Mouse (Mus musculus) limb, embryonic 13.5 days (tissue): ENCODE data around the gene Nab2. TPM values are rescaled to one million over a fixed set of nuclear protein-coding genes. Genes with fewer than 3 reads are reported as not detected.

Experiments
- ATAC-seq: fragments of 200-750 bp; cut with Nextera tagmentation; 2 replicates; pipeline ENCODE4 v1.8.0; 2017; ENCODE audit warnings: low read depth, moderate number of reproducible peaks, moderate TSS enrichment; ENCODE audit not compliant: low FRiP score
- H3K27ac ChIP-seq: fragments of 300-500 bp; sonication (generic); 2 replicates; pipeline ENCODE4 v1.5.1; 2015; ENCODE audit warnings: inconsistent platforms, mild to moderate bottlenecking, moderate library complexity
- H3K27me3 ChIP-seq: fragments of 300-500 bp; sonication (generic); 2 replicates; pipeline ENCODE4 v1.6.1; 2015; ENCODE audit warnings: mild to moderate bottlenecking, inconsistent platforms
- H3K36me3 ChIP-seq: fragments of 300-500 bp; sonication (generic); 2 replicates; pipeline ENCODE4 v1.6.1; 2015; ENCODE audit warnings: inconsistent platforms, mild to moderate bottlenecking, moderate library complexity
- H3K4me1 ChIP-seq: fragments of 300-500 bp; sonication (generic); 2 replicates; pipeline ENCODE4 v1.6.1; 2015; ENCODE audit warnings: inconsistent platforms
- H3K4me2 ChIP-seq: fragments of 300-500 bp; sonication (generic); replicated peaks from 2 replicates; pipeline ENCODE4 v1.6.1; 2015; ENCODE audit warnings: inconsistent platforms, mild to moderate bottlenecking, moderate library complexity
- H3K4me3 ChIP-seq: fragments of 300-500 bp; sonication (generic); 2 replicates; pipeline ENCODE4 v1.5.1; 2015; ENCODE audit warnings: moderate library complexity, mild to moderate bottlenecking, inconsistent platforms
- H3K9ac ChIP-seq: fragments of 300-500 bp; sonication (generic); 2 replicates; pipeline ENCODE4 v1.6.1; 2015; ENCODE audit warnings: mild to moderate bottlenecking, inconsistent platforms
- H3K9me3 ChIP-seq: fragments of 300-500 bp; sonication (generic); 2 replicates; pipeline ENCODE4 v1.6.1; 2016; ENCODE audit warnings: inconsistent platforms
- WGBS: fragments of 180-500 bp; shearing (Covaris S2); methylation state at CpG from one replicate; pipeline ENCODE4 v1.1.7; 2015; 5-methylcytosine and 5-hydroxymethylcytosine counted together
- polyA plus RNA-seq: library from polyadenylated mRNA; unstranded; fragments of >200 nt; fragmentation: Nextera tagmentation; extraction: Ambion mirVana; gene quantifications from 2 replicates; pipeline ENCODE4 v1.2.1, GENCODE M21; 2015

The Nab2 gene
- polyA plus RNA-seq, 1 experiment from 2014 or later: 18.5 TPM

DNA sequence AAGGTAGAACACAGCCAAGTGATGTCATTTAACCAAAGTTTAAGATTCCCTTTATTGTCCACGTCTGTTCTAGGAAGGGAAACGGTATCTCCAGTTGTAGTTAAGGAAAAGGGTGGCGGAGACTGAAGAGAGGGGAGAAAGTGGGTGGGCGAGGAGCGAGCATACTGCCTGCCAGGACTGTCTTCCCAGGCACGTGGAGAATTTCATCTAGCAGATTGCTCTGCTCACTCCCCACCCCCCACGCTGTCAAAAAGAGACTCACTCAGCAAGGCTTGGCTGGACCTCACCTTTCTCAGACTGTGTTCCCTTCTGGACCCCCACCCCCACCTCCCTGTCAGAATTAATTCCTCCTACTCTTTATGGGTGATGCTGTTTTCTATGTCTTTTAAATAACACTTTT is 802 bp upstream of the Nab2 start:
- Histone ChIP-seq H3K36me3 (peaks cover 8% of the 10 kb centered on the region), H3K9ac (peak overlapping the region; percentile 45; the same call in 1 of the 2 replicates), H3K9me3 (no peaks in the 10 kb centered on the region), H3K27me3 (no peaks in the 10 kb centered on the region), H3K27ac (peak overlapping the region; percentile 100), H3K4me2 (peak overlapping the region; percentile 94), H3K4me1 (peaks cover 33% of the 10 kb centered on the region), H3K4me3 (peak overlapping the region; percentile 86)
- ATAC-seq: no peak
- WGBS: 5% methylated on average over 7 of the region's 7 CpGs

DNA sequence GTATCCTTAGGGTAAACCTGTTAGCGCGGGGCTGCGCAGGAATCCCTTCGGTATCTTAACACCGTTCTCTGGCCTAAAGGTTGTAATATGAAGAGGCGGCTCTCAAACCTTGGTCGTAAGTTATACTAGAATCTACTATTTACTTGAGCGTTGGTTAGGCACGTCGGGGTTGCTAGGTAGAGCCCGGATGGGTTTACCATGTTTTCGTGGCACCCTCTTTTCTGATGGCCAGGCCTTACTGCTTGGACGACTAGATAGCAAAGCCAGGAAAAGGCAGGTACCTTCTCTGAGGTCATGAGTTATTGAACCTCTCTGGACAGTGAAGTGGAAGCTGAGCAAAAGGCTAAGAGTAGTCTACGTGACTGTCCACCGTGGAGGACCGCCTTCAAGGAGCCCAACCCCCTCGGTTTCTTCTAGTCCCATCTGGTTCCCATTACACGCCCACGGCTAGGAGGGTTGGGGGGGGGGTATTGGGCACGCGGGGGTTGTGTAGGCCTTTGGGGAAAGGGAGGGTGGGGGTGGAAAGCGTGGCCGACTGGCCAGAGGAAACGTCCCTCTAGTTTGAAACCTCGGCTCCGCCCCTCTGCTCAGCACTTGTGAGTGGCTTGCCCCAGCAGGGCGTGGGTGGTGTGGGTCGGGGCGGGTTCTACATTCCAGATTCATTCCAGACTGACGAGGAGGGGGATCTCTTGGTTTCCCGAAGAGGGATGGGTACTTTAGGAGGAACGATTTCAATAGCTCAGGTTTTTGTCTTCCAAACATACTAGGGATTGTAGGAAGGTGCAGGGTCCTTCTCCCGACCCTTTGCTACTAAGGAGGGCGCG is 887 bp downstream of the Nab2 start:
- under 1% methylated on average over 35 of the region's 35 CpGs for WGBS
- H3K4me1 ChIP-seq: peaks cover 50% of the 10 kb centered on the region
- peak overlapping the region; percentile 100 for H3K27ac ChIP-seq
- peak overlapping the region; percentile 94 for H3K4me2 ChIP-seq
- H3K9ac ChIP-seq: peak overlapping the region; percentile 94
- ATAC-seq: peak; percentile 79
- H3K4me3 ChIP-seq: peak overlapping the region; percentile 86
- no peaks in the 10 kb centered on the region for H3K9me3 ChIP-seq
- H3K27me3 ChIP-seq: no peaks in the 10 kb centered on the region
- H3K36me3 ChIP-seq: peaks cover 25% of the 10 kb centered on the region

DNA sequence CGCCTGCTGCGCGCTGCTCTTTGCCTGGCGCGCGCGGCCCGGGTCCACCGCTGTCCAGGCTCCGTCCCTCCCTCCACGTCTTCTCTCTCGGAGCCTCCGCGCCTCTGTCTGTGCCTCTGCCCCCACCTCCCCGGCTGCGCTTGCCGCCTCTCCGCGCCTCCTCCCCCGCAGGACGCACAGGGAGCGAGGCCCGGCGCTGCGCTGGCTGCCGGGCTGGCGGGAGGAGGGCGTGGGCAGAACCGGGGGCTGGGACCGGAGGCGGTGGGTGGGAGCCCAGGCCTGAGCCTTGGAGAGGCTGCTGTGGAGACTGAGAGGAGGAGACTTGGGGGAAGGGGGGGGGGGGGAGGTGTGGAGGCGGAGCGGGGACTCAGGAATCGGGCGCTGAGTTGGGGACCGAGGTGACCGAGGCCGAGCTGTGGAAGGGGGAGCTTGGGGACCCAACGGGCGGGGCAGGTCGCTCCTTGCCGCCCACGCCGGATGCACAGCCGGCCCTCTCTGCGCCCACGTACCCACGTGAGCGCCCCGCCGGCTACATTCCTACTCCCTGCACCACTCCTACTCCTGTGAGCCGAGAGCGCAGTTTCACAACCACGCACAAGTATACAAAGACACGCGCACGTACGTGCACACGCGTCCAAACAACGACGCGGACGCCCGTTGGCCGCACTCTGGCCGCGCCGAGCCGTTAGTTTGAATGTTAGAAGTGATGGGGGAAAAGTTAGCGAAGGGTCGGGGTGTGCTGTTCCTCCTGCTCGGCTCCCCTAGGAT is 1.7 kb downstream of the Nab2 start, which contains the start of gene Nemp1:
TSS of gene Nemp1 (plus strand) at position 401 of the 768 bp plus-strand sequence.
- H3K27me3 ChIP-seq: no peaks in the 10 kb centered on the region
- no peaks in the 10 kb centered on the region for H3K9me3 ChIP-seq
- peak within 1 kb of the TSS; percentile 100 for H3K27ac ChIP-seq
- H3K9ac ChIP-seq: peak within 1 kb of the TSS; percentile 94
- H3K4me1 ChIP-seq: peaks cover 58% of the 10 kb centered on the region
- H3K4me3 ChIP-seq: peak within 1 kb of the TSS; percentile 86
- under 1% methylated on average over 68 of the region's 73 CpGs for WGBS
- peaks cover 32% of the 10 kb centered on the region for H3K36me3 ChIP-seq
- H3K4me2 ChIP-seq: peak within 1 kb of the TSS; percentile 94
- peak; percentile 81 for ATAC-seq

DNA sequence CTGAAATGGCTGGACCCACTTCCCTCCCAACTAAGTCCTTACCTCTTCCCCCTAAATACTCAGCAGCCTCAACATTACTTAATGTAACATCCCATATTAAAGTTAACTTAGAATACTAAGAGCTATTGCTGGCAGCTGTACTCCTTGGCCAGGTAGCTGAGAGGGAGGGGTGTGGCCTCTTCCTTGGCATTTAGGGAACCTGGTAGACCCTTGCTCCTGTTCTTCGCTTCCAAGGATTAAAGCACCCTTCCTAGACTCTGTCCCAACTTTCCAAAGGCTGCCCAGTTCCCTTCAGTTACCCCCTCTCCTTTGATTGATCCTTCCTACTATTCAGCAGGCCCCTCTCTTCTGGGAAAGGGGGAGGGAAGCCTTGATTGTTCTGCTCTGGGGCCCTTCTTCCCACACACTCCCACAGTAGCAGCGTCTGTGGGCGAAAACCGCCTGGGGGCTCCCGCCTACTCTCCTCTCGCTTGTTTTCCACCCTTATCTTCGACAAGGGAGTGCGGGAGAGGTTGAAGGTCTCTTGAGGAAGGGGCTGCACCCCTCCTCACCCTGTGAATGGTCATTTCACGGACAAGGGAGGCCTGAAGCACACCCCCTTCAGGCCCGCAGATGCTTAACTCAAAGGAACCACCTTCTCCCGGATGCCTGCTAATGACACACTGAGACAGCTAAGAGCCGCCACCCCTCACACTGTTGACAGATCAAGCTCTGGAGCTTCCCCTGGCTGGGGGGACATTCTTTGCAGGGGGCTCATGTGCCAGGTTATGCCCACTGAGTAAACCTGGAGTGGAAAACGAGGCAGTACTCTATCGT is 2.8 kb downstream of the Nab2 start:
- peak overlapping the region; percentile 94 for H3K4me2 ChIP-seq
- 4% methylated on average over 14 of the region's 14 CpGs for WGBS
- ATAC-seq: no peak
- H3K4me3 ChIP-seq: peak overlapping the region; percentile 86
- H3K4me1 ChIP-seq: peaks cover 67% of the 10 kb centered on the region
- H3K27me3 ChIP-seq: no peaks in the 10 kb centered on the region
- peak overlapping the region; percentile 100 for H3K27ac ChIP-seq
- H3K9me3 ChIP-seq: no peaks in the 10 kb centered on the region
- H3K9ac ChIP-seq: peak overlapping the region; percentile 94
- H3K36me3 ChIP-seq: peaks cover 43% of the 10 kb centered on the region

DNA sequence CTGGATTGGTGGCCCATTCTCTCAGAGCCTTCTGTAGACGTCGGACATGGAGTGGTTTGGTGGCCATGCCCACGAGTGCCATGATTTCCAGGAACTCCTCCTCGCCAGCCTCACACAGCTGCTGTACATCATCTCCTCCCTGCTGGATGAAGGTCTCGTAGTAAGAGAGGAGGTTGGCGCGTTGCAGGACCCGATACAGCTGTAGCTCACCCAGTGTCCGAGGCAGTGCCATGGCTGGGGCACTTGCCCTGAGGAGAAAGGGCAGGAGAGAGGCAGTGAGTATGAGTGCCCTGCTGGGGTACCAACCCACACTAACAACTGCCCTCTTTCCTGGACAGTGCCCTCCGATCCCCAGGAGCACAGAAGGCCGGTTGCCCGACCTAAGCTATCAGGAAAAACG is 3.5 kb downstream of the Nab2 start:
- no peaks in the 10 kb centered on the region for H3K9me3 ChIP-seq
- WGBS: 20% methylated on average over 13 of the region's 13 CpGs
- H3K4me2 ChIP-seq: peak overlapping the region; percentile 94
- peaks cover 50% of the 10 kb centered on the region for H3K36me3 ChIP-seq
- peak overlapping the region; percentile 86 for H3K4me3 ChIP-seq
- H3K4me1 ChIP-seq: peaks cover 63% of the 10 kb centered on the region
- peak overlapping the region; percentile 100; the same call in 1 of the 2 replicates for H3K27ac ChIP-seq
- H3K9ac ChIP-seq: peak overlapping the region; percentile 94
- no peak for ATAC-seq
- no peaks in the 10 kb centered on the region for H3K27me3 ChIP-seq

DNA sequence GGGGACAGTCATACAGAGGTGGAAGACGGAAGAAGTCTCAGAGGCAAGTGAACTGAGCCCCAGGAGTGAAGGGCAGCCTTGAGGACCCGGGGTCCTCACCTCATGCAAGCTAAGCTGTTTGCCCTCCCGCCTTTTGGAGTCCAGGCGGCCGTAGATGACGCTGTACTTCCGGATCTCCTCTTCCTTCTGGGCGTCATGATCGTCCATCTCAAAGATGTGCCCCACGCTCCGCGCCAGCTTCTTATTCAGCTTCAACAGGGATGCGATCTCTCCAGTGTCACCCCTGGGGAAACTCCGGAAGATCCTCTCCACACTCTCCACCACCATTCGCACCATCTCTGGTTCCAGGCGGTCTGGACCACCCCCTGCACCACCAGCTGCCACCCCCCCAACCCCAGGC is 4.2 kb downstream of the Nab2 start:
- H3K27ac ChIP-seq: peak overlapping the region; percentile 85; the same call in 1 of the 2 replicates
- peak overlapping the region; percentile 86 for H3K4me3 ChIP-seq

DNA sequence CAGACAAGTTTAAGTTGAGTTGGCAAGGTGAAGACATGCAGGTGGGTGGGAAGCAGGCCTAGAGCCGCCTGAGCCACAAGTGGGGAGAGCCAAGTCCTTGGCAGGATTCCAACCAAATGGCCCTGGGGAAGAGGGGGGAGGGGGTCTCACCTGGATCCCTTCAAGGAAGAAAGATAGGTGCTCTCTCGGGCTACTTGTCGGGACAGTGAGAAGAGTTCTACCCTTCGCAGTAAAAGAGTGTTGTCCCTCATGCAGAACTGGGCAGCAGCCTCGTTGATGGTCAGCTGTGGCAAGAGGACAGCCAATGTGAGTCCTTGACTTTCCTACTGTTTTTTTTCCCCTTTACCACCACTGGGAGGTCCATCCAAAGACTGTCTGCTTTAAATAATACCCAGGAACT is 4.8 kb downstream of the Nab2 start:
- Histone ChIP-seq H3K27me3 (no peaks in the 10 kb centered on the region), H3K9ac (peak overlapping the region; percentile 94), H3K4me3 (peak overlapping the region; percentile 86), H3K27ac (peak overlapping the region; percentile 85; the same call in 1 of the 2 replicates), H3K4me2 (peak overlapping the region; percentile 94), H3K36me3 (peaks cover 55% of the 10 kb centered on the region), H3K9me3 (no peaks in the 10 kb centered on the region), H3K4me1 (peaks cover 54% of the 10 kb centered on the region)
- 9% methylated on average over 5 of the region's 5 CpGs for WGBS
- ATAC-seq: no peak

More for the DNA sequence above, 4.2 kb downstream of the Nab2 start:
- Histone ChIP-seq H3K9ac (peak overlapping the region; percentile 94), H3K36me3 (peaks cover 55% of the 10 kb centered on the region), H3K4me1 (peaks cover 57% of the 10 kb centered on the region), H3K27me3 (no peaks in the 10 kb centered on the region), H3K9me3 (no peaks in the 10 kb centered on the region), H3K4me2 (peak overlapping the region; percentile 94)
- whole genome bisulfite sequencing: 27% methylated on average over 16 of the region's 16 CpGs
- ATAC-seq: no peak

DNA sequence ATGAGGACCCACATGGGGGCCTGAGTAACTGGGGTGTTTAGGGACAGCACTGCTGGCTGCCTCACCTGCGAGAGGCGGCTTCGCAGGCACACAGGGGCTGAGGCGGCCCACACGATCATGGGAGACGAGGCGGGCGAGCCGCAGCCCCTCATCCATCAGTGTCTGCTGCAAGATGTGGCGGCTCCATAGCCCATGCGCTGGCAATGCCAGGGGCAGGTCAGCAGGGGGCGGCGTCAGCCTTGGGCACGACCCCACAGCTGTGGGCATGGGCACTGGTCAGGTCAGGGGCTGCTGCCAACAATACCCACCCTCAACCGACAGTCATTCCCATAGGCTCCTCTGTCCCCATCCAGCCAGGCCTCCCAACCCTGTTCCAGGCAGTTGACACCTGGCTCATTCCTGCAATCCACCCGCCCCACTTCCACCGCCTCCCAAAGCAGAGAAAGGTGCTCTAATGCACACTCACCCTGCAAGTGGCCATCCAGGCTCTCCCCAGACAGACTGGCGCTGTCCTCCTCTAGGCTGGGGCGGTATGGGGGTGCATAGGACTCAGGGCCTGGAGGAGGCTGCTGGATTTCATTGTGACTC is 5.6 kb downstream of the Nab2 start:
- no peak for ATAC-seq
- H3K27me3 ChIP-seq: no peaks in the 10 kb centered on the region
- WGBS: 18% methylated on average over 19 of the region's 19 CpGs
- peak overlapping the region; percentile 85 for H3K27ac ChIP-seq
- peaks cover 55% of the 10 kb centered on the region for H3K4me1 ChIP-seq
- peaks cover 55% of the 10 kb centered on the region for H3K36me3 ChIP-seq
- H3K4me3 ChIP-seq: peak overlapping the region; percentile 25
- peak overlapping the region; percentile 94 for H3K9ac ChIP-seq
- H3K4me2 ChIP-seq: peak overlapping the region; percentile 94
- H3K9me3 ChIP-seq: no peaks in the 10 kb centered on the region

DNA sequence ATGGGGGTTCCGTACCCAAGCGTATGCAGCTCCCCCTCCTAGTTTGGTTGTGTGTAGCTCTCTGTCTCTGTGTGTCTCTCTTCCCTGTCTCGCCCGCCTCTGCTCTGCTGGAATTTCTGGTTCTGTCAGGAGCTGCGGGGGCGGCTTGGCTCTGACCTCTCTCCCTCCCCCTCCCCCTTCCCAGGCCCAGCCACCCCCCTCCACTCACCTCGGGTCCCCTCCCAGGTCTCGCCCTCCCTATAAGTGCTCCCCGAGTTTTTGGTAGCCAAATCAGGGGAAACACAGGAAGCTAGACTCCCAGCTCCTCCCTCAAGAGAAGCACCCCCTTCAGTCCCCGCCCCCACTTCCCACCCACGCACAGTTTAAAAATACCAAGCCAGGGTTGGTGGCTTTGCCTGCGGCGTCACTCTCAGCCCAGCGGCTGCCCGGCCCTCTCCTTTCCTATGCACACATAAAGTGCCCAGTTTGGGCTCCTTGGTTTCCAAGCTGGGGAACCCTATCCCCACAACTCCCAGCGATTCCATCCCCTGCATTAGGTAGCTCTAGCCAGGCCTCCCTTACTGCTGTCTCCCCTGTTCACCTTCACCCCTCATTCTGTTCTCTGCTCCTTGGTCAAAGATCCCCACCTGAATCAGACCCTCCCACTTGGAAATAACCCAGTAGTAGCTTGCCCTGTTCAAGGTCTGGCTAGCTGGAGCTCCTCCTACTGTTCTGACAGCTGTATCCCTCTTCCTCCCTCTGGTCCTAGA is 6.3 kb downstream of the Nab2 start:
- H3K4me2 ChIP-seq: peak overlapping the region; percentile 94
- no peaks in the 10 kb centered on the region for H3K9me3 ChIP-seq
- no peaks in the 10 kb centered on the region for H3K27me3 ChIP-seq
- H3K9ac ChIP-seq: peak overlapping the region; percentile 56
- H3K4me3 ChIP-seq: peak overlapping the region; percentile 25
- H3K36me3 ChIP-seq: peaks cover 55% of the 10 kb centered on the region
- peaks cover 55% of the 10 kb centered on the region for H3K4me1 ChIP-seq
- no peak for ATAC-seq
- WGBS: 9% methylated on average over 16 of the region's 16 CpGs
- H3K27ac ChIP-seq: peak overlapping the region; percentile 85

DNA sequence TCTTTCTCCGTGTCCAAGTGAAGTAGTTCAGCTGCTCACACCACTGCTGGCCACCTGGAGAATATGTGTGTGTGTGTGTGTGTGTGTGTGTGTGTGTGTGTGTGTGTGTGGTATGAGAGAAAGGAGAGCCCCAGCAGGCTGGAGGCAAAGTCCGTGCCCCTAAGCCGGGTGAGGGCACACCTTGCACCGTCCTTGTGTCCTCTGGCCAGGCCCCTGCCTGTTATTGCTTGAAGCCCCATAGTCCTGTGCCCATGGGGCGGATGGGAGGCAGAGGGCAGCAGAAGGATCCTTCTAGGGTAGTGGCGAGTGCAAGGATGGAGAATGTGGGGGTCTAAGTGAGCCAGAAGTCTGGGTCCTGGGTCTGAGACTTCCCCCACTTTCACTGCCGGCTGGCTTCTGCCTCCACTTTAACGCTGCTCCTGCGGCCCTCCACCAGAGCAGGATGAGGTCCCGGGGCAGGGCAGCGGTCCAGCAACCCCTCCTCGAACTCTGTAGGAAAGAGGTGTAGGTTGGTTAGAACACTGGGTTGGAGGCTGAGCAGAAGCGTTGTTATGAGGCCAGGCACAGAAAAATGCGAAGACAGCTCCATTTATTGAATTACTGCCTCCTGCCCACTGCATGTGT is 7.0 kb downstream of the Nab2 start:
- H3K36me3 ChIP-seq: peaks cover 55% of the 10 kb centered on the region

More for the DNA sequence above, 7.0 kb downstream of the Nab2 start:
- peak overlapping the region; percentile 25 for H3K4me3 ChIP-seq
- H3K4me1 ChIP-seq: peaks cover 55% of the 10 kb centered on the region
- peak overlapping the region; percentile 85; the same call in 1 of the 2 replicates for H3K27ac ChIP-seq
- peak overlapping the region; percentile 94 for H3K4me2 ChIP-seq
- H3K27me3 ChIP-seq: no peaks in the 10 kb centered on the region
- no peaks in the 10 kb centered on the region for H3K9me3 ChIP-seq
- WGBS: 27% methylated on average over 14 of the region's 14 CpGs
- peak overlapping the region; percentile 56 for H3K9ac ChIP-seq
- no peak for ATAC-seq
